Mouse (Mus musculus) stomach, postnatal 0 days (tissue): ENCODE results near the gene Cck.

Experiments used
- CTCF ChIP-seq: IDR thresholded peaks from 2 replicates; pipeline ENCODE4 v1.5.1; 2016; ENCODE audit warnings: antibody characterized with exemption, low read depth, mild to moderate bottlenecking, moderate library complexity
- EP300 ChIP-seq: optimal IDR thresholded peaks from 2 replicates; pipeline ENCODE3; 2016; ENCODE audit warnings: antibody characterized with exemption

GRCm38 (mm10) chr9:121528605-121529357 is 33.3 kb upstream of the Cck start:
- no peak for TF ChIP-seq CTCF
- no peak for TF ChIP-seq EP300
